Mouse (Mus musculus): ENCODE data around the gene Gjb3.

- TF ChIP-seq CTCF (IDR thresholded peaks at IDR 0.05; ENCODE audit: control insufficient read depth, insufficient read depth, low read length) (no peak), POLR2A (IDR thresholded peaks at IDR 0.05; ENCODE audit: borderline replicate concordance, control insufficient read depth, low read depth, low read length) (no peak)
Observed at GRCm38 (mm10) chr4:127371546-127371945, 40.9 kb upstream of the Gjb3 start.
